Mouse (Mus musculus) adrenal gland, postnatal 10 days (tissue): ENCODE measurements around the gene Cyb561d1. TPM values are rescaled to one million over a fixed set of nuclear protein-coding genes. Genes with fewer than 3 reads are reported as not detected.

ENCODE experiments used
- DNase-seq: peaks from one replicate; pipeline ENCODE4 v3.0.0; 2021; ENCODE audit warnings: mixed read lengths
- total RNA-seq, 2 experiments: library from RNA; stranded (reverse); gene quantifications; 2 replicates each; pipeline ENCODE4 v1.2.3; 2021

Gene Cyb561d1
- total RNA-seq, 2 experiments from 2014 or later = 6.6 to 6.9 TPM

GRCm38 (mm10) chr3:108203621-108204325, 2.8 kb upstream of the Cyb561d1 start:
- DNase-seq = peak; percentile 88

- DNase-seq = no peak
These were observed 2.2 kb upstream of the Cyb561d1 start for GRCm38 (mm10) chr3:108203212-108203611.

DNA sequence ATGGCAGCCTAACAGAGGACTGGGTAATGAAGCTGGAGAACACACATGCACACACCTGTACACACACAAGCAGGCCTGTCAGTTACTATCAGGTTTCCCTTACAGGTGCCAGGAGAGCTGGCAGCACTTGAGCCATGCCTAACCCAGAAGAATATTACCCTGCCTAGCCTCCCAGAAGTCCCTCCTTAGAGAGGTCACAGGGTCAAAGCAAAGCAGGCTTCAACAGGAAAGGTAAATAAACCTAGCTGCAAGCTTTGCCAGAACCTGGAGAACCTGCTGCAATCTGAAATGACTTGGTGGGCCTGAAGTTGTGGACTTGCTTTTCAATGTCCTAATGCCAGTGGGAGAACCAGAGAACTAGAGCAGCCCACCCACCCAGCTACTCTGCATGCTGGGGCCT, 1.5 kb upstream of the Cyb561d1 start:
- no peak for DNase-seq

DNA sequence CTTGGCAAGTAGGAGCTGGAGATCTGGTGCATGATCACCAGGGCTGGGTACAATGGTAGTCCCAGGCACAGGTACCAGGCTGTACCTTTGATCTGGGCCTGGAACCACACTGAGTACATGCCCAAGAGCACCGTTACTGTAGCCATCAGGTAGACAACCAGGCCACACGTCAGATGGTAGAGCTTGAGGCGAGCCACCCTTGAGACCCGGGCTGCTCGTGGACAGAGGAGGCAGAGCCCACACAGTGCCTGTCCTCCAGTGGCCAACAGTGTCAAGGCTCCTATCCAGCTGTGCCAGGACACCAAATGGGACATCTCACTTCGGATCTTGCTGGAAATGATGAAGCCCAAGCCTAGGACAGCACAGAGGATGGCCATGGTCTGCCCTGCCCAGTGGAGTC, 1.8 kb downstream of the Cyb561d1 start:
- no peak for DNase-seq

GRCm38 (mm10) chr3:108197066-108197497, 3.9 kb downstream of the Cyb561d1 start:
- DNase-seq = peak; percentile 53

GRCm38 (mm10) chr3:108195941-108196590, 4.9 kb downstream of the Cyb561d1 start:
- no peak for DNase-seq

- DNase-seq = no peak
These were observed 5.7 kb downstream of the Cyb561d1 start for GRCm38 (mm10) chr3:108195287-108195686.

DNA sequence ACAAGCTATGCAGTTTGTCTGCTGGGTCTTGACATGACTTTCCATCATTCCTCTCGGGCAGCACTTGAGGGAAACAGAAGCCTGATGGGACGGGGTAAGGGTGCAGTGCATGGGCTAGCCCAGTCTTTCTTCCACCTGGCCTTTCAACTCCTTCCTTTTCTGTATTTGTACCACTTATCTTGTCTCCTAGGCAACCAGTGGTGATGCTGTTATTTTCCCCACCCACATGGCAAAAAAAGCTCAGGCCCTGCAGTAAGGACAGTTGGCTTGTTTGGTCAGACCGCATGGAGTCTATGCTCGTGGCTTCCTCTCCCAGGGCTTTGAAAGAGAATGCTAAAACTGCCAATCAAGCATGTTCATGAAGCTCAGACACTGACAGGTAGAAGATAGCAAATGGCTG, 7.3 kb downstream of the Cyb561d1 start:
- no peak for DNase-seq

- no peak for DNase-seq
These were observed 11.1 kb downstream of the Cyb561d1 start for GRCm38 (mm10) chr3:108189897-108190296.

DNA sequence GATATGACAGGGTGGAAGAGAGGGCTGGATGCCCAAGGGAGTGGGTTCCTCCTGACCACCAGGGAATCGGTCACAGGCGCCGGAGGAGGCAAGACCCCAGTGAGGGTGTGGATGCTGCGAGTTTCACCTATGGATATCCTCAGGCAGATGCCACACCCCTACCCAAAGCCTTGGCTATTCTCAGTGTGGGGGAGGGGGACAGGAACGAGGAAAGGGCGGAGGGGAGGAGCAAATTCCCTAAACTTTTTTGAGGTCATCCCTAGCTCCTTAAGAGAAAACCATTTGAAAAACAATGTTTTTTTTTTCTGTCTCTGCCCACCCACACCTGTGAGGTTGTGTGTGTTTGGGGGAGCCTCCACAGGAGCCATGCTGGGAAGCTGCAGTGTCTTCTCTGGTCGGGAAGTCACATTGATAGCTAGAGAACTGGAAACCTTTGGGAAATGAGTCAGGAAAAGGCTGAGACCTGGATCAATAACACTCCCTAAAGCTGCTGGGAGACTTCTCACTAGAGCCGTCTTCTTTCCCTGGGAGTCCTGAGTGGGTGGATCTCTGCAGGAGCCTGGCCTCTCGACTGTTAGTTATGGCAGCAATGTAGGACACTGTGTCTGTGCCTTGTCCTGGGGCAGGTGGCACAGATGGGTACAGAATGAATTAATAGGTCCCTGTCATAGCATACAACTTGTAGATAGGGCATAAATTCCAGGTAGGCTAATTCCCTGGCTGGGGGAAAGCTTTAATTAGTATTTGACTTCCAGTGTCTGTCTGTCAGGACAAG, 12.1 kb downstream of the Cyb561d1 start:
- DNase-seq = no peak

DNA sequence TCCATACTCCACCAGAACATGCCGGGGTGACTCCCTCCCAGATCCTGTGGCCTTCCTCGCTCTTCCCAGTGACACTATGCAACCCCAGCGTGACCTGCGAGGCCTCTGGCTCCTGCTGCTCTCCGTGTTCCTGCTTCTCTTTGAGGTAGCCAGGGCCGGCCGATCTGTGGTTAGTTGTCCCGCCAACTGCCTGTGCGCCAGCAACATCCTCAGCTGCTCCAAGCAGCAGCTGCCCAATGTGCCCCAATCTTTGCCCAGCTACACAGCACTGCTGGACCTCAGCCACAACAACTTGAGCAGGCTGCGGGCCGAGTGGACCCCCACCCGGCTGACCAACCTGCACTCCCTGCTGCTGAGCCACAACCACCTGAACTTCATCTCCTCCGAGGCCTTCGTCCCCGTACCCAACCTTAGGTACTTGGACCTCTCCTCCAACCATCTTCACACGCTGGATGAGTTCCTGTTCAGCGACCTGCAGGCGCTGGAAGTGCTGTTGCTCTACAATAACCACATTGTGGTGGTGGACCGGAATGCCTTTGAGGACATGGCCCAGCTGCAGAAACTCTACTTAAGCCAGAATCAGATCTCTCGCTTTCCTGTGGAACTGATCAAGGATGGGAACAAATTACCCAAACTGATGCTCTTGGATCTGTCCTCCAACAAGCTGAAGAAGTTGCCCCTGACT, 13.8 kb downstream of the Cyb561d1 start:
- DNase-seq = peak; percentile 18

GRCm38 (mm10) chr3:108186098-108187047, 14.6 kb downstream of the Cyb561d1 start, which contains the start of gene Amigo1:
Amigo1 (plus strand) TSS chr3:108186335.
- peak; percentile 77 for DNase-seq

DNA sequence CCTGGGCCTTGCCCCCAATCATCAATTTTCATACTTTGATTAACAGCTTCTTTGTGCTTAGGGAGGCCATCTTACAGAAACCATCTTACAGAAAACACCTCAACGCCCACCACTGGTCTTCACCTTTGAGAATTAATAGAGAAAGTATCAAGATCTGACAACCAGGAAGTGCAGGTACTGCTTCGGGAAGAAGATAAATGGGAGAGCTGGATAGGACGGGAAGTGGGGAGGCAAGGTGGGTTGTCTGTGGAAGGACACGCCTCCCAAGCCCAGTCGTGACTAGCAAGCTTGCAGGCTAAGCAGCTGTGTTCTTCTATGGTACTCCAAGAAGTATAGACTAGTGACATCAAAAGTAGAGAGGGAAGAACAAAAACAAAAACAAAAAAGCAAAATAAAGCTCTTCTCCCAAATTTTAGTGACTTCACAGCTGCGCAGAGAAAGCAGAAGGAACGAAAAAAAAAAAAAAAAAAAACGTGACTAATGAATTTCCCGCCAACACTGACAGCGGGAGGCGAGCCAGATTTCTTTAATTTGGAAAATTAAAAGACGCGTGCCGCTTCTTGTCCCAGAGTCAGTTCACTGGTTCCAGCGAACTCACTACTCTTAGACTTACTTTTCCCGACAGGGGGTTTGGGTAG, 15.4 kb downstream of the Cyb561d1 start:
- DNase-seq = no peak

GRCm38 (mm10) chr3:108184742-108185141, 16.3 kb downstream of the Cyb561d1 start:
- no peak for DNase-seq

- DNase-seq = no peak
These were observed 20.5 kb downstream of the Cyb561d1 start for GRCm38 (mm10) chr3:108180514-108180913.

DNA sequence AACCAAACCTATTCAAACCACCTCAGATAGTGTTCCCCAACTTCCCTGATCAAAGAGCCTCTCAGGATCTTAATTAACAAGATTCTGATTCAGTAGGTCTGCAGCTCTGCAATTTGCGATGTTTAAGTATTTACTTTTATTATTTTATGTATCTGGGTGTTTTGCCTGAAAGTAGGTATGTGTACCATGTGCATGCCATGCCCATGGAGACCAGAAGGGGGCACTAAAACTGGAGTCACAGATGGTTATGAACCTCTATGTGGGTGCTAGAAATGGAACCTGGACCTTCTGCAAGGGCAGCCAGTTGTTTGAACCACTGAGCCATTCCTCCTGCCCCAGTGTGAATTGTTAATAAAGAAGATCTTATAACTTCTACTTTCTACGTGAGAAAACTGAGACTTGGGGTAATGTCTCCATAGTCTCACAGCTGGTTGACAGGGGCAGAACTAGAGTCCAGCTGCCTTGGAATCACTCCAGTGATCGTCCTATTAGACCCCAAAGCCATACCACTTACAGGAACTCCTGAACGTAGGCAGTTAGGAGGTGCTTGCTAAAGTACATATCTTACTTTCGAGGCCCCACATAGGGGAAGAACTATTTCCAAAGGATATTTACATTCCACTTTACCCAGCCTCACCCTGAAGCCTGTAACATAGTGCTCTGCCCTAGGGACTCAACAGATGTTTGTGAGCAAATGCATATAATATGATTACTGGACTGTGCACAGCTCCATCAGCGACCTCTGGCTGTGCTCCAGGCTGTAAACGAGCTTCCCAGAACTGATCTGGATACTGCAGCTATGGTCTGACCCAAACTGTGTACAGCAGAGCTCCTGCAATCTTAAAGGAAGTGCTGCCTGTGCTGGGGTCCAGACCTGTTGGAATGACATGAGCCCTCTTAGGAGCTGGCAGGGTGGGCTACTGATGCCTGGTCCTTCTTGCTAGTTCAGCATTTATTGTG, 22.0 kb downstream of the Cyb561d1 start:
- no peak for DNase-seq

DNA sequence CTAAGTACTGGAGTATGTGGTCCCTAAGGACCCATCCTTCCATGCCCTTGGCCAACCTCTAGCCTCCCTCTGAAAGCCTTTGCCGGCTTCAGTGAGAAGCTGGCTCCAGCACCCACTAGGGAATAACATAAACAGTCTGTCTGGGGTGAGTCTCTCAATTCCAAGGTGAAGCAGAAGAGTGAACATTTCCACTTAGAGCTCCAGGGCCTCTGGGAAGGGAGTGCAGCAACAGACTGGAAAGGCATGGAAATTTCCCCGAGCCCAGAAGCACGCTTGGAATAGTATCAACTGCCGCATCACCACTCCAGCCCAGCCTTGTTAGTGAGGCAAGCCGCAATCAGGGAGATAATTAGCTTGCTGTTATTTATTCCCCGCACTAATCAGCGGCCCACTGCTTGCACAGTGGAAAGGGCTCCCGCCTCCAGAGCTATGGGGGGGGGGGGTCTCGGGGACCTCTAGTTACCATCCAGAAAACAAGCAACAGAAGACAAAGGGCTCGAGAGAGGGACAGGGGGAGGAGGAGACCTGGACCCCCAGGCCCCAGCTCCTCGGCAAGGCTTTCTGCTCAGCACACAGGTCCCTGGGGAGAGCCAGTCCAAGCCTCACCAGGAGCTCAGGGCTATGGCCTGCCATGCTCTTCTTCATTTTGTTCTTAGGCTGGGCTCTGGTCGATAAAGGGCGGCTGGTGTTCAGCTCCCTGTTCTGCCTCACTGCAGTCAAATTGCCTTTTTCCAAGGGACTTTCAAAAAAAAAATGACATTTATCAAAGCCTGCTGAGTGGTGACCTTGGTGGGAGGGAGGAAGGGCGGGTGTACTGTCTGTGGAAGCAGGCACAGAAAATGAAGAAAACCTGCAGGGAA, 26.1 kb downstream of the Cyb561d1 start:
- peak; percentile 73 for DNase-seq

DNA sequence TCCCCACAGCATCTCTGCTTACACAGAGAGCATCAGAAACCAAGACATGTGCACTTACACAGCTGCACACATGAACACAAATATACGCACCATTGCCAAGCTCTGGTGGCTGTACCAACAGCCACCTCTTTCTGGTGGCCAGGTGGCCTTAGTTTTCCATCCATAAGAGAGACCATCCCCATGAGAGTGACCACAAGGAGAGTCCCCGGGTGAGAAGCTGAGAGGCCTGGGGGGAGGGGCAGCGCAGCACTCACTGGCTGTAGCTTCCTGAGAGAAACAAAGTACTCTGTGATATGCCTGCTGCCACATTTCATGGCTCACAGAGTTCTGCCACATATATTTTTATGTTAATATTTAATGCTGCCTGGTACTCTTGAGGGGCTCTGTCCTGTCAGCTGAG, 31.8 kb downstream of the Cyb561d1 start:
- DNase-seq = no peak

DNA sequence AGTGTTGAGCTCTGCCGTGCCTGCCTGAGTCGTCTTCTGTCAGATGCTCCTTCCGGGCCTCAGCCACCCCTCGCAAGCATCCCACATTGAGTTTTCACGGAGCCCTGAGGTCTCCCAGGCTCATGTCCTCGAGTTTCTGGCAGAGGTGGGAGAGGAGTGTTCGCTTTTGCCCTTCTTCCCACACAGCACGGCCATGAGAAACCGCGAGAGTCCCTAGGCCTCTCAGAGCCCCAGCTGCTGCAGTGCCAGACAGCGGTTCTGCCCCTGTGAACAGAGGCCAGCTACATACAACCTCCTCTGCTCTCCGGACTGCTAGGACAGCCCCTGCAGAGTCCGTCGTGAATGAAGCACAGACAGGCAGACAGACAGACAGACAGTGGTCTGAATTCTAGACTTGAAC, 33.5 kb downstream of the Cyb561d1 start:
- no peak for DNase-seq
